Mouse (Mus musculus) liver, embryonic 11.5 days (tissue): ENCODE results near the gene Nr4a1. TPM values are rescaled to one million over a fixed set of nuclear protein-coding genes. Genes with fewer than 3 reads are reported as not detected.

Experiments
- ATAC-seq: fragments of 200-750 bp; cut with Nextera tagmentation; replicated peaks from 2 replicates; pipeline ENCODE4 v1.8.0; 2017; ENCODE audit warnings: moderate number of reproducible peaks, mild to moderate bottlenecking, moderate TSS enrichment, moderate library complexity; ENCODE audit not compliant: low FRiP score
- DNase-seq: peaks from one replicate; pipeline ENCODE4 v3.0.0-alpha.2; 2017; ENCODE audit warnings: low spot score
- H3K27ac ChIP-seq: fragments of 300-500 bp; sonication (generic); 2 replicates; pipeline ENCODE4 v1.5.1; 2014; ENCODE audit warnings: mild to moderate bottlenecking, low read depth, low read length, control low read depth
- H3K27me3 ChIP-seq: fragments of 300-500 bp; sonication (generic); replicated peaks from 2 replicates; pipeline ENCODE4 v1.6.1; 2014; ENCODE audit warnings: low read length, mixed read lengths; ENCODE audit not compliant: control insufficient read depth, insufficient read depth
- H3K36me3 ChIP-seq: fragments of 300-500 bp; sonication (generic); 2 replicates; pipeline ENCODE4 v1.6.1; 2014; ENCODE audit warnings: mild to moderate bottlenecking, low read length, moderate library complexity, mixed read lengths; ENCODE audit not compliant: control insufficient read depth, insufficient read depth
- H3K4me1 ChIP-seq: fragments of 300-500 bp; sonication (generic); replicated peaks from 2 replicates; pipeline ENCODE4 v1.6.1; 2014; ENCODE audit warnings: low read length, mixed read lengths; ENCODE audit not compliant: control insufficient read depth, insufficient read depth
- H3K4me2 ChIP-seq: fragments of 300-500 bp; sonication (generic); 2 replicates; pipeline ENCODE4 v1.6.1; 2014; ENCODE audit warnings: mild to moderate bottlenecking, control low read depth, moderate library complexity
- H3K4me3 ChIP-seq: fragments of 300-500 bp; sonication (generic); 2 replicates; pipeline ENCODE4 v1.5.1; 2014; ENCODE audit warnings: low read depth, low read length, control low read depth
- H3K9ac ChIP-seq: fragments of 300-500 bp; sonication (generic); 2 replicates; pipeline ENCODE4 v1.6.1; 2014; ENCODE audit warnings: low read depth, low read length, control low read depth
- H3K9me3 ChIP-seq: fragments of 300-500 bp; sonication (generic); 2 replicates; pipeline ENCODE4 v1.6.1; 2016; ENCODE audit warnings: low read length, inconsistent platforms, mixed read lengths; ENCODE audit not compliant: control insufficient read depth
- WGBS: fragments of 180-500 bp; shearing (Covaris S2); extraction: QIAGEN DNeasy Blood & Tissue Kit; methylation state at CpG from one replicate; pipeline ENCODE4 v1.1.7; 2014; 5-methylcytosine and 5-hydroxymethylcytosine counted together
- polyA plus RNA-seq: library from polyadenylated mRNA; unstranded; fragments of >200 nt; fragmentation: Nextera tagmentation; extraction: Ambion mirVana; gene quantifications from 2 replicates; pipeline ENCODE4 v1.2.1, GENCODE M21; 2014

Gene Nr4a1
- polyA plus RNA-seq, 1 experiment from 2014 or later: 2.4 TPM

GRCm38 (mm10) chr15:101282471-101282870 lies 28.4 kb downstream of the Nr4a1 start:
- WGBS: 60% methylated on average over 5 of the region's 5 CpGs
- ATAC-seq: no peak

GRCm38 (mm10) chr15:101283183-101283910 lies 29.3 kb downstream of the Nr4a1 start:
- 2% methylated on average over 26 of the region's 26 CpGs for WGBS
- H3K4me1 ChIP-seq: peaks cover 10% of the 10 kb centered on the region
- H3K4me3 ChIP-seq: peak overlapping the region; percentile 70
- no peaks in the 10 kb centered on the region for H3K27me3 ChIP-seq
- H3K27ac ChIP-seq: no peak overlapping the region; the same call in 1 of the 2 replicates
- DNase-seq (no peak), ATAC-seq (no peak; the same call in 1 of the 2 replicates)
- no peaks in the 10 kb centered on the region for H3K9me3 ChIP-seq
- peak overlapping the region; percentile 68 for H3K9ac ChIP-seq
- H3K36me3 ChIP-seq: peaks cover 5% of the 10 kb centered on the region; the same call in 1 of the 2 replicates
- H3K4me2 ChIP-seq: peak overlapping the region; percentile 98

More at GRCm38 (mm10) chr15:101282471-101282870, 28.4 kb downstream of the Nr4a1 start:
- DNase-seq: no peak
- Histone ChIP-seq H3K36me3 (peaks cover 2% of the 10 kb centered on the region; the same call in 1 of the 2 replicates), H3K4me3 (no peak overlapping the region), H3K4me2 (no peak overlapping the region), H3K4me1 (peaks cover 10% of the 10 kb centered on the region), H3K27me3 (no peaks in the 10 kb centered on the region), H3K9ac (no peak overlapping the region), H3K27ac (no peak overlapping the region), H3K9me3 (no peaks in the 10 kb centered on the region)

DNA sequence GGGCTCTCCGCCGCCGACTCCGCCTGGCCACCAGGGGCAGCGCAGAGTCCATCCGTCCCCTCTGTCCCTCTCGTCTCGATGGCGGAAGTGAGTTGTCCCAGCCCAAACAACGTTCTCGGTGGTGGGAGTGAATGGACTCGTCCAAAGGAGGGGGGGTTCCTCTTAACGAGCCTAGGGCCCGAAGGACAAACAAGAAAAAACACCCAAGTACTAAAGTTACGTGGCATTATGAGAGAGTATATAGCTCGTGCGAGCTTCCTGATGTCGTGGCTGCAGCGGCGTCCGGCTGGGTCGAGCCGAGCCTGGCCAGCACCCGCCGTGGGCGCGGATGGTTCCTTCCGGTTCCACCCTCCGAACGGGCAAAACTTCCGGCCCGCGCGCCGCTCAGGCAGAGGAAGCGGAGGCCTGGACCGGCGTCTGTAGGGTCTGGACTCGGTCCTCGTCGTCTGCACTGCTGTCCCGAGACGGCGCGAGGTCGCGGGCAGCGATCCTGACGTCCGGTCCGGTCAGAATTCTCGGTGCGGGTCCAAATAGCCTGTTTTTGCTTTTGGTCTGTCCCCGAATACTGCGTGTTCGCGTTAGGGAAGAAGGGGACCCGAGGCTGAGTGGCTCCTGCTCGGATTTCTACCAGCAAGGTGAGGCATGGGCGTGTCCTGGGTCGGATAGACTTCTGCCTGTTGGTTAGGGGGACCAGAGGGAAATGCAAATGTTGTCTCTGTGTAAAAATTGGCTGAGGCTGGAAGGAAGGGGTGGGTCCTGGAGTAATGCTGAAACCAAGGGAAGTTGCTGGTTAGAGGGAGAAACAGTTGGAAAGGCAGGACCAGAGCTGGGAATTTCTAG lies 30.1 kb downstream of the Nr4a1 start, which contains the start of gene Atg101:
Atg101 (plus strand) TSS at position 362 of the 840 bp plus-strand sequence.
- 0% methylated on average over 61 of the region's 61 CpGs for WGBS
- H3K9ac ChIP-seq: peak within 1 kb of the TSS; percentile 70
- H3K4me1 ChIP-seq: peaks cover 10% of the 10 kb centered on the region
- H3K4me3 ChIP-seq: peak within 1 kb of the TSS; percentile 70
- peak within 1 kb of the TSS; percentile 98 for H3K4me2 ChIP-seq
- H3K36me3 ChIP-seq: peaks cover 5% of the 10 kb centered on the region; the same call in 1 of the 2 replicates
- peak within 1 kb of the TSS; percentile 54; the same call in 1 of the 2 replicates for H3K27ac ChIP-seq
- ATAC-seq (peak; percentile 95), DNase-seq (peak; percentile 93)
- no peaks in the 10 kb centered on the region for H3K9me3 ChIP-seq
- H3K27me3 ChIP-seq: no peaks in the 10 kb centered on the region

GRCm38 (mm10) chr15:101286129-101286770 lies 32.2 kb downstream of the Nr4a1 start:
- H3K27me3 ChIP-seq: no peaks in the 10 kb centered on the region
- H3K4me1 ChIP-seq: peaks cover 10% of the 10 kb centered on the region
- H3K9me3 ChIP-seq: no peaks in the 10 kb centered on the region
- H3K4me2 ChIP-seq: no peak overlapping the region
- 72% methylated on average over 9 of the region's 9 CpGs for WGBS
- ATAC-seq (no peak), DNase-seq (no peak)
- H3K4me3 ChIP-seq: no peak overlapping the region
- no peak overlapping the region for H3K27ac ChIP-seq
- H3K9ac ChIP-seq: no peak overlapping the region
- H3K36me3 ChIP-seq: peaks cover 14% of the 10 kb centered on the region; the same call in 1 of the 2 replicates

DNA sequence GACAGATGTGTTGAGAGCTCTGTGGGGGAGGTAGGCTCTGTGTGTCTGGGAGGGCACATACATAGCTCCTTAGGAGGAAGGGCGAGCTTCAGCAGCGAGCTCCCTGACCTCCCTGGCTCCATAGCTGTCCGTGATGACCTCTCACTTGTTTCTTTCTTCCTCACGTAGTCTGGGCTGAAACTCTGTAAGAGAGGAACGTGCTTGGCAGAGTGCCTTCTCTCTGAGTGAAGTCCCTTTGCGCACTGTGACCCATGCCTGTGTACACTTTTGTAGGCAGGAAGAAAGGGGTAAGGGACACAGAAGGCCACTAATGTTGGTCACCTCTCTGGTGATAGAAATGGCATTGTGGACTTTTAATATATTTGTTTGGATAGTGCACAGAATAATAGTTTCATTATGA lies 33.3 kb downstream of the Nr4a1 start:
- 92% methylated on average over 6 of the region's 6 CpGs for WGBS
- no peak overlapping the region for H3K9ac ChIP-seq
- no peak overlapping the region for H3K27ac ChIP-seq

DNA sequence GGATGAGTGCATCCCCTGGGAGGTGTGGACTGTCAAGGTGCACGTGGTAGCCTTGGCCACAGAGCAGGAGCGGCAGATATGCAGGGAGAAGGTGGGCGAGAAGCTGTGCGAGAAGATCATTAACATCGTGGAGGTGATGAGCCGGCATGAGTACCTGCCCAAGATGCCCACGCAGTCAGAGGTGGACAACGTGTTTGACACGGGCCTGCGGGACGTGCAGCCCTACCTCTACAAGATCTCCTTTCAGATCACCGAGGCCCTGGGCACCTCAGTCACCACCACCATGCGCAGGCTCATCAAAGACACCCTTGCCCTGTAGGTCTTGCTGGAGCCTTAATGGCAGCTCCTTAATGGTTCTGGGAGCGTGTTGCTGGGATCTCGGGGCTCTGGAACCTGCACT lies 36.3 kb downstream of the Nr4a1 start:
- H3K36me3 ChIP-seq: peaks cover 14% of the 10 kb centered on the region; the same call in 1 of the 2 replicates

More for the DNA sequence above, 33.3 kb downstream of the Nr4a1 start:
- Histone ChIP-seq H3K27me3 (no peaks in the 10 kb centered on the region), H3K4me2 (no peak overlapping the region), H3K9me3 (no peaks in the 10 kb centered on the region), H3K4me1 (peaks cover 10% of the 10 kb centered on the region), H3K36me3 (peaks cover 14% of the 10 kb centered on the region; the same call in 1 of the 2 replicates), H3K4me3 (no peak overlapping the region)
- DNase-seq (no peak), ATAC-seq (no peak)

DNA sequence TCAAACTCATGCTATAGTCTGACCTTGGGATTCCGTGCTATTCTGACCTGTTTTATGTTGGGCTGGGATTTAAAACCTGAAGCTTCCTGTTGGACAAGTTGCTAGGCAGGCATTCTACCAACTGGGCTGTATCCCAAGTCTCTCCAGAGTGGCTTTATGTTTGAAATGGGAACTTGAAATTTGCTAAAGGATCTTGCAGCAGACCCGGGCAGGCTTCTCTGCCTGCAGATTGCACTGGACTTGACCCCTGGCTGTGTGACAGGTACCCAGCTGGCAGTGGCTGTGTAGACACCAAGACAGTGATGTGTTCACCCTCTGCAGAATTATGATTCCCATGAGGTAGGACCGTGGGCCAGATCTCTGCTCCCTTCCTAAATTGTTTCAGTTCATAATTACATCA lies 37.9 kb downstream of the Nr4a1 start:
- Histone ChIP-seq H3K36me3 (peaks cover 12% of the 10 kb centered on the region; the same call in 1 of the 2 replicates), H3K4me2 (no peak overlapping the region), H3K4me1 (no peaks in the 10 kb centered on the region), H3K27me3 (no peaks in the 10 kb centered on the region), H3K27ac (no peak overlapping the region), H3K9ac (no peak overlapping the region), H3K9me3 (no peaks in the 10 kb centered on the region), H3K4me3 (no peak overlapping the region)
- 89% methylated on average over 3 of the region's 3 CpGs for WGBS
- DNase-seq (no peak), ATAC-seq (no peak)

More for the DNA sequence above, 36.3 kb downstream of the Nr4a1 start:
- no peaks in the 10 kb centered on the region for H3K27me3 ChIP-seq
- H3K27ac ChIP-seq: no peak overlapping the region
- DNase-seq (no peak), ATAC-seq (no peak)
- H3K4me1 ChIP-seq: peaks cover 3% of the 10 kb centered on the region
- no peak overlapping the region for H3K9ac ChIP-seq
- no peaks in the 10 kb centered on the region for H3K9me3 ChIP-seq
- no peak overlapping the region for H3K4me3 ChIP-seq
- H3K4me2 ChIP-seq: no peak overlapping the region
- 93% methylated on average over 15 of the region's 15 CpGs for WGBS

- H3K9me3 ChIP-seq: no peaks in the 10 kb centered on the region
- no peak within 1 kb of the TSS for H3K4me2 ChIP-seq
- no peak within 1 kb of the TSS for H3K9ac ChIP-seq
- no peak within 1 kb of the TSS for H3K4me3 ChIP-seq
- ATAC-seq (0 out of 2 replicates have a peak, but pooled peaks have one; percentile 16), DNase-seq (no peak)
- no peaks in the 10 kb centered on the region for H3K27me3 ChIP-seq
- H3K4me1 ChIP-seq: no peaks in the 10 kb centered on the region; the same call in 1 of the 2 replicates
- WGBS: 64% methylated on average over 18 of the region's 18 CpGs
- peaks cover 9% of the 10 kb centered on the region; the same call in 1 of the 2 replicates for H3K36me3 ChIP-seq
- no peak within 1 kb of the TSS for H3K27ac ChIP-seq
Observed at GRCm38 (mm10) chr15:101293025-101293621, 39.1 kb downstream of the Nr4a1 start, which contains the start of gene 6030408B16Rik. Gene 6030408B16Rik (plus strand): TSS chr15:101293212.
